Mouse (Mus musculus): ENCODE measurements around the gene Rtn2.

DNA sequence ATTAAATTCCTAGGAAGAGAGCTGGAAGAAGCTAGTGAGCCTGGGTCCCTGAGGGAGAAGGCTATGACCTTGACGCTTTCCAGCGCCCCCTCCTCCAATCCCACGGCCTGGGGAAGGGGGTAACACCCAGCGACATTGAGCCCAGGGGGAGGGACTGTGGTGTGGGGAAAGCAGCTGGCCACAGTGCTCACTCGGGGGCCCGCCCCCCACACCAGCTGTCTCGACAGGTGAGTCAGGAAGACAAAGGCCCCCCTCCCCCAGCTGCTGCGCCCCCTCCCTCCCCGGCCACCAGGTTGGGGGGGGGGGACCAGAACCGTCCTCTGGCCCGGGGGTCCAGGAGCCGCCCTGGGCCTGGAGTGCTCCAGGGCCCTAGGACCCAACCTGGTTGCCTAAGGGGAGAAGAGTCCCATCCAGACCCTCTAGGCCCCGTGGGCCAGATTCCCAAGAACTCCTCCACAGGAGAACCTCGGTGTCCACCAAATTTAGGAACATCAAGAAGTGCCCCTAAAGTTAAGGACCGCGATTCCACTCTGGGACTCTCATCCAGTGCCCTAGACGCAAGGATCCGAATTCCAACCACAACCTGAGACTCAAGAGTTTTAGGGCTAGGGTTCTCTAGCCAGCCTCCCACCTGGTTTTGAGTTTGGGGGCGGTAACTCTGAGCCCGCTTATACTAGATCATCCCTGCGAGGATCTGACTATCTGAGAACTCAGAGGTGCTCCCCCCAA, 11.8 kb upstream of the Rtn2 start:
- no peak for TF ChIP-seq CTCF (IDR thresholded peaks at IDR 0.05; ENCODE audit: borderline replicate concordance, insufficient read depth, low read depth, low read length)
- TF ChIP-seq POLR2A (IDR thresholded peaks at IDR 0.05; ENCODE audit: borderline replicate concordance, insufficient read depth, low read length), result no peak

Data from cerebellum, adult 2 months (tissue).